Mouse (Mus musculus): ENCODE data around the gene Nebl.

DNA sequence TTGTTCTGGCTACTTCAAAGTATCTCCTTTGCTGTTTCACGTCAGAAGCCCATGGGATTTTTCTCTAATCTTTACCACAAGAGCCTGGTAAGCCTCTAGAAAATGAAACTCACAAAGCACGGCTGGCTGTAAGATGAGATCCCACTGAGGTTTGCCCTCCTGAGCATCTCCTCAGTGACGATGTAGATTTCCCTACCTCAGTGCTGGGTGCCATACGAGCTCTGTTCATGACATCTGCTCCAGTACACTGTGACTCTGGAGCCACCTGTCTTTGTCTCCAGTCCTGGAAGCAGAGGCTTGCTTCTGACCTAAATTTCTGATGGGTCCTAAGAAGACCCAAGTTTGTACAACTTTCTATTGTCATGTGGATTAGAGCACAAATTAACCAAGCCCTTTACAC lies 25.0 kb upstream of the Nebl start:
- TF ChIP-seq POLR2A (IDR thresholded peaks at IDR 0.05; ENCODE audit: insufficient read depth, low read depth, low read length) (no peak), EP300 (IDR thresholded peaks at IDR 0.05; ENCODE audit: insufficient read depth, low read depth, low read length) (no peak)

Data from heart, adult 2 months (tissue).